Mouse (Mus musculus): ENCODE measurements around the gene Mical3. TPM values are rescaled to one million over a fixed set of nuclear protein-coding genes. Genes with fewer than 3 reads are reported as not detected.

Mical3 gene
- polyA plus RNA-seq (2012; rRNA removed; ENCODE audit: low replicate concordance), result 5.2 and 8.1 TPM in 2 replicates

GRCm38 (mm10) chr6:121130773-121131172 is at the start of gene Mical3:
TSS of gene Mical3 (minus strand) at chr6:121130999.

GRCm38 (mm10) chr6:120916074-120916971 is 214.5 kb downstream of the Mical3 start, which contains the start of gene Bid:
TSS of gene Bid (minus strand) at chr6:120916853.

Other genes starting within 250 kb of the Mical3 start
- gene Bid, start 214.1 kb downstream of the Mical3 start, polyA plus RNA-seq (2012; rRNA removed; ENCODE audit: low replicate concordance), result 4.6 and 5.1 TPM in 2 replicates
- 11.7 and 16.9 TPM in 2 replicates for gene Pex26, start 52.7 kb upstream of the Mical3 start, polyA plus RNA-seq (2012; rRNA removed; ENCODE audit: low replicate concordance)
- 0.08 and 0.19 TPM in 2 replicates for gene Tuba8, start 79.7 kb upstream of the Mical3 start, polyA plus RNA-seq (2012; rRNA removed; ENCODE audit: low replicate concordance)
- 2.2 and 10.1 TPM in 2 replicates for gene Usp18, start 114.9 kb upstream of the Mical3 start, polyA plus RNA-seq (2012; rRNA removed; ENCODE audit: low replicate concordance)
- 0.39 and 0.83 TPM in 2 replicates for gene Slc6a13, start 169.2 kb upstream of the Mical3 start, polyA plus RNA-seq (2012; rRNA removed; ENCODE audit: low replicate concordance)
- 0.08 and 1.1 TPM in 2 replicates for gene Slc6a12, start 212.1 kb upstream of the Mical3 start, polyA plus RNA-seq (2012; rRNA removed; ENCODE audit: low replicate concordance)

Data from duodenum, adult 2 months (tissue).